Mouse (Mus musculus) common myeloid progenitor, adult 5-6 weeks (primary cell): ENCODE measurements around the gene Fbxo11. TPM values are rescaled to one million over a fixed set of nuclear protein-coding genes. Genes with fewer than 3 reads are reported as not detected.
"Not testable (repeated sequence)": the region's sequence is repeated elsewhere in the genome, so short reads cannot be mapped to it uniquely, and the experiment has no call there.

ENCODE experiments used
- ATAC-seq: replicated peaks from 2 replicates; pipeline ENCODE4 v1.8.0; 2016; ENCODE audit warnings: low read depth, mild to moderate bottlenecking, moderate TSS enrichment, inconsistent platforms; ENCODE audit not compliant: poor library complexity, severe bottlenecking
- total RNA-seq: library from RNA; stranded (forward); fragments of 200-1000, 187-1606 nt; gene quantifications from 2 replicates; pipeline ENCODE4 v1.2.3, GENCODE M21; 2017

The Fbxo11 gene
- total RNA-seq, 1 experiment from 2014 or later: 39.1 TPM

GRCm38 (mm10) chr17:88025227-88025626 is 39.9 kb downstream of the Fbxo11 start:
- ATAC-seq: peak; percentile 83

DNA sequence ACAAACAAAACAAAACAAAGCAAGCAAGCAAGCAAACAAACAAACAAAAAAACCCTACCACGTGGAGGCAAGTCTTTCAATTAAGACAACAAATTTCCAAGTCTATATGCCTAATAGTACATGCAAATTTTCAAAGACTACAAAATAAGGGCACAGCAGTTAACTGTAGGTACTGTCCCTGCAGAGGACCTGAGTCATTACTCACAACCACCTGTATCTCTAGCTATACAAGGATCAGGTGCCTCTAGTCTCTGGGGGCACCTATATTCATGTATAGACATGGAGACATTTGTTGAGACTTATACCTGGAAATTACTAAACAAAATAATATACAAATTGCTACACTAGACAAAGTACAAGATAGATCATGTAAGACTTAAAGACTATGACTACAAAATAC is 41.2 kb downstream of the Fbxo11 start:
- no peak for ATAC-seq

- ATAC-seq: not testable (repeated sequence)
These were observed 49.1 kb downstream of the Fbxo11 start for GRCm38 (mm10) chr17:88016027-88016426.

GRCm38 (mm10) chr17:88014456-88014855 is 50.6 kb downstream of the Fbxo11 start:
- ATAC-seq: no peak

DNA sequence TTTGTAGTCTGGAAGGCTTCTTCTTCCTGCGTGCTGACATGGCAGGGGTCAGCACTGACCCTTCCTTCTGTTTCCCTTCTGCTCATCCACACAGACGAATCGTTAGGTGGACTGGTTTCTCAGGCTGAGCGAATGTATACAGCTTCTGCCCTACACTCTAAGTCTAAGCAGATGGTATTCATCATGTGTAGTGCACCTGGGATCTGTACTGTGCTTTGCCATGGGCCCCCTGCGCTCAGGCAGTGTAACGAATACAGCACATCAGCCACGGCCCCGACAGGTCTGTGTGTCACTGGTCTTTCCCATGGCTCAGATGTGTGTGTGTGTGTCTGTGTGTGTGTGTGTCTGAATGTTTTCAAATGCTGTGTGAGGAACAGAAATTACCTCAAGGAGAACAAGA is 58.1 kb downstream of the Fbxo11 start:
- no peak for ATAC-seq

GRCm38 (mm10) chr17:88004892-88005291 is 60.2 kb downstream of the Fbxo11 start:
- ATAC-seq: no peak

DNA sequence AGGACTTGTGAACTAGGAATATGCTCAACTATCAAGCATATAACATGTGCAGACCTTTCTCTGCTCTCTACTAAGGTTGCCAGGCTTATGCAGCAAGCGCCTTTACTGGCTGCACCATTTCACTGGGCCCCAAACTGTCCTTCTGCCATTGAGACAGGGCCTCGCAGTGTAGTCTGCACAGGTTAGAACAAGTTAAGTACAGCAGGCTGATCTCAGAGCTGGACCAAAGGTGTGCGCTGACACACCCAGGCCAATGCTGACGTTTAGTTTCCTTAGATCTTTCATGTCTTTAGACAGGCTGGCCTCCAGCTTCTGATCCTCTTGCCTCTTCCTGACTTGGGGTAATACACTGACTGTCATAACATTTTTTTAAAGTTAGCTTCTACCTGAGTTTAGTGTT is 67.3 kb downstream of the Fbxo11 start:
- ATAC-seq: no peak

- ATAC-seq: peak; percentile 58; the same call in 1 of the 2 replicates
These were observed 71.8 kb downstream of the Fbxo11 start for GRCm38 (mm10) chr17:87993338-87993737.

GRCm38 (mm10) chr17:87992154-87992553 is 72.9 kb downstream of the Fbxo11 start:
- no peak for ATAC-seq

- no peak for ATAC-seq
These were observed 77.6 kb downstream of the Fbxo11 start for GRCm38 (mm10) chr17:87987507-87987906.

DNA sequence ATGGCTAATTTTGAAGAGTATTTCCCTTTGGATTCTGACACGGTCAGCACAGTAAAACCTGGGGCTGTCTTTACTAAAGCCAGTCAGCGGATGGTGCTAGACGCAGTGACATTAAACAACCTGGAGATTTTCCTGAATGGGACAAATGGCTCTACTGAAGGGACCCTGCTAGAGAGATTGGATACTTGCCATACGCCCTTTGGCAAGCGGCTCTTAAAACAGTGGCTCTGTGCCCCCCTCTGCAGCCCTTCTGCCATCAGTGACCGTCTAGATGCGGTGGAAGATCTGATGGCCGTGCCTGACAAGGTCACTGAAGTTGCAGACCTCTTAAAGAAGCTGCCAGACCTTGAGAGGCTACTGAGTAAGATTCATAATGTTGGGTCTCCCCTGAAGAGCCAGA is 79.2 kb downstream of the Fbxo11 start:
- no peak for ATAC-seq

DNA sequence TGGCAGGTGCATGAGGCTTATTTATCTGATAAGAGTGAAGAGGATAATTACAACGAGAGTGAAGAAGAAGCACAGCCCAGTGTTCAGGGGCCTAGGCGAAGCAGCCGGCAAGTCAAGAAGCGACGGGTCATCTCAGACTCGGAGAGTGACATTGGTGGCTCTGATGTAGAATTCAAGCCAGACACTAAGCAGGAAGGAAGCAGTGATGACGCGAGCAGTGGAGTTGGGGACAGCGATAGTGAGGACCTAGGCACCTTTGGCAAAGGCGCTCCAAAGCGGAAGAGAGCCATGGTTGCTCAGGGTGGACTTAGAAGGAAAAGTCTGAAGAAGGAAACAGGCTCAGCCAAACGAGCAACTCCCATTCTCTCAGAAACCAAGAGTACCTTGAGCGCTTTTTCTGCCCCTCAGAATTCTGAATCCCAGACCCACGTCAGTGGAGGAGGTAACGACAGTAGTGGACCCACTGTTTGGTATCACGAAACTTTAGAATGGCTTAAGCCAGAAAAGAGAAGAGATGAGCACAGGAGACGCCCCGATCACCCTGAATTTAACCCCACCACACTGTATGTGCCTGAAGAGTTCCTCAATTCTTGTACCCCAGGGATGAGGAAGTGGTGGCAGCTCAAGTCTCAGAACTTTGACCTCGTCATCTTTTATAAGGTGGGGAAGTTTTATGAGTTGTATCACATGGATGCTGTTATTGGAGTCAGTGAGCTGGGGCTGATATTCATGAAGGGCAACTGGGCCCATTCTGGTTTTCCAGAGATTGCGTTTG is 80.5 kb downstream of the Fbxo11 start:
- ATAC-seq: peak; percentile 88

GRCm38 (mm10) chr17:87983313-87983712 is 81.8 kb downstream of the Fbxo11 start:
- ATAC-seq: no peak

- no peak for ATAC-seq
These were observed 83.0 kb downstream of the Fbxo11 start for GRCm38 (mm10) chr17:87982112-87982511.

- not testable (repeated sequence) for ATAC-seq
These were observed 85.4 kb downstream of the Fbxo11 start for GRCm38 (mm10) chr17:87979696-87980095.

- ATAC-seq: not testable (repeated sequence)
These were observed 88.2 kb downstream of the Fbxo11 start for GRCm38 (mm10) chr17:87976927-87977326.

DNA sequence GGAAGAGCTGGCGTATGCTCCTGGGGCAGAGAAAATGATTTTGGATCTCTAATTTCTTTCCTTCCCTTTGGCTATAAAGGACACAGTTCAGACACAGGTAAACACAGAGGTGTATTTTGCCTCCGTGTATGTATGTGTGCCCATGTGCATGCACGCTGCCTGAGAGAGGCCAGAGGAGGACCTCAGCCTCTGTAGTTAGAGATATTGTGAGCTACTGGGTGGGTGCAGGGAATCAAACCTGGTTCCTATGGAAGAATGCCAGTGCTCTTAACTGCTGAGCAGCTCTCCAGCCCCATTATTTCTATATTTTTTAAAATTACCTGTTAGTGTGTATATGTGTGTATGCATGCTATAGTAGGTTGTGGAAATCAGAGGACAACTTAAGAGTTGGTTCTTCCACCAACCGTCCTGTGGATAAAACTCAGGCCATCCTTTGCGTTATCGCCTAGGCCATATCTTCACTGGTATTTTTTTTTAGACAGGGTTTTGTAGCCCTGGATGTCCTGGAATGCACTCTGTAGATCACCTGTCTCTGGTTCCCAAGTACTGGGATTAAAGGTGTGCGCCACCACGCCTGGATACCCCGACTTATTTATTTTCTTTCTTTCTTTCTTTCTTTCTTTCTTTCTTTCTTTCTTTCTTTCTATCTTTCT is 88.8 kb downstream of the Fbxo11 start:
- no peak for ATAC-seq

DNA sequence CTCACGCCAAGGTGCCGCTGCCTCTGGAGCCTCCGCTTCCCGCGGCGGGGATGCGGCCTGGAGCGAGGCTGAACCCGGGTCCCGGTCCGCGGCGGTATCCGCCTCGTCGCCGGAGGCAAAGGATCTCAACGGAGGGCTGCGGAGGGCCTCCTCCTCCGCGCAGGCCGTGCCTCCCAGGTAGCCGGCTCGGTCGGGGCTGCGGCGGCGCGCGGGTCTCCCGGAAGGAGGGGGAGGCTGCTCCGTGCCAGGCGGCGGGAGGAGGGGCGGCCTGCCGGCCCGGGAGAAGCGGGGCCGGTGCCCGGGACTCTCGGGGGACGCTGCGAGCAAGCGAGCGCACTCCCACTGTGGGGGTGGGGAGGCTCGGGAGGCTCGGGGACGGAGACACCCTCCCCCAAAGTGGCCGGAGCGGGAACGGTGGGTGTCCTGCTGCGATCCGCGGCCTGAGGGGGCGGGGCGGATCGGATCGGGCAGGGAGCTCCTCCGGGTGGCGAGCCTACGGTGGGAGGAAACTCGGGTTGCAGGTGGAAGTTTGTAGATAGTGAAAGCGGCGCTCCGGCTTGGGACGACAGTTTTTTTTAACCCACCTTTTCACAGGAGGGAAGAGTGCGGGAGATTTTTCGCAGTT is 89.8 kb downstream of the Fbxo11 start:
- ATAC-seq: peak; percentile 34

DNA sequence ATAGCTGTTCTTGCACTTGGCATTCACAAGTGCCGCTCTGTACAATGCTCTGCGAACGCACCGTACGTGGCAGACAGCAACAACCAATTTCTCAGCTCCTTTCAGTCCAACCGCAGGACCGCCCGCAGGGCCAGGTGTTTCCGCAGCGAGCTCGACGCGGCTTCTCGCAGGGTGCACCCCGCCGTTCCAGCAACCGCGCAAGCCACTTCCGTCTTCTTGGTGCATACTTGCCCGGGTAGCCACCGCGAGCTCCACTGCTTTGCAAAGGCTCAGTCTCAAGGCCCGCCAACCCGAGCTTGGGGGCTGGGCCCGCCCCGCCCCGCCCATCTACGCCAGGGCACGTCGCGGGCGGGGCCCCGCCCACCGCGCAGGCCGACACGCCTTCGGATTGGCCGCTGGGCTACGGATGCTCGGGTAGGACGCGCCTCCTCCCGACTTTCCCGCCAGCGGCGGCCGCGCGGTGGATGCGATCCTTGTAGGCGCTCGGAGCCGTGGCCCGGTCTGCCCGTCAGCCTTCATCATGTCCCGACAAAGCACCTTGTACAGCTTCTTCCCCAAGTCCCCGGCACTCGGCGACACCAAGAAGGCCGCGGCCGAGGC is 90.4 kb downstream of the Fbxo11 start, which contains the start of gene Msh6:
Gene Msh6 (plus strand): TSS at position 434 of the 600 bp plus-strand sequence.
- peak; percentile 94 for ATAC-seq

DNA sequence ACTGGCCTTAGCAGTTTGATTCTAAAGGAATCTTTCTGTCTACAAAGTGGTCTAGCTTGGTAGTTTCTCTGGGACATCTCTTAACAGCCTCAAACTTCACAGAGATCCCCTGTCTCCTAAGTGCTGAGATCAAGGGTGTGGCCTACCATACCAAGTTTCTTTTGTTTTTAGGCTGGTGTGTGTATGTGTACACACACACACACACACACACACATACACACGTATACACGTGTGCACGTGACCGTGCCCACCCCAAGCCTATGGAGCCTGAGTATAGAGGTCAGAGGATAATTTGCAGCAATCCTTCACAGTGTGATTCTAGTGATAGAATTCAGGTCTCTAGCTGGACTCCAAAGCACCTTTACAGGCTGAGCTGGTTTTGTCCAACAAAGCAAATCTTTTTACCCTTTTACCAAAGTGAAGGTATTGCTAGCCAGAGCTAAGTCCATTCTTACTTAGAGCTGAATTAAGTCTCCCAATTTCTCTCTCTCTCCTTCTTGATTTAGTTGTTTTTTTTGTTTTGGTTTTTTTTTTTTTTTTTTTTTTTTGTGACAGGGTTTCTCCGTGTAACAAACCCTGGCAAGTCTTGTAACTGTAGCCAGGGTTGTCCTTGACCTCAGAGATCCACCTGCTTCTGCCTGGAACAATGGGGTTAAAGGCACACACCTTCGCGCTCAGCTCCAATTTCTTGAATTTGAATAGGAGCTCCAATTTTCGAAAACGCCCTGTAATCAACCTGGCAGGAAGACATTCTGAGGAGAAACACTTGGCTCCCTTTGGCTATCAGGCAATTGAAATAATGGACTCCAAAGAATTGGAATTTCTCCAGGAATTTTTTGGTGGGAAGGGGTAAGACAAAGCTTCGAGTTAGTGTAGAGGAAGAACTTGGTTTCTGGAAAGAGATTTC is 91.6 kb downstream of the Fbxo11 start:
- no peak for ATAC-seq
